Mouse (Mus musculus) lung, adult 2 months (tissue): ENCODE data around the gene Zfp81.

Experiments
- CTCF ChIP-seq: fragments of 200-500 bp; IDR thresholded peaks from 2 replicates; pipeline ENCODE4 v1.5.1; 2011; ENCODE audit warnings: mild to moderate bottlenecking, low read length, control low read depth; ENCODE audit not compliant: insufficient read depth
- POLR2A ChIP-seq: fragments of 200-500 bp; IDR thresholded peaks from 2 replicates; pipeline ENCODE4 v1.6.1; 2011; ENCODE audit warnings: low read depth, mild to moderate bottlenecking, control low read depth, low read length, borderline replicate concordance; ENCODE audit errors: extremely low read depth

GRCm38 (mm10) chr17:33392271-33392670, 33.6 kb upstream of the Zfp81 start:
- TF ChIP-seq CTCF (no peak), POLR2A (no peak)
